Mouse (Mus musculus): Measurements from ENCODE around the gene Rab26. TPM values are rescaled to one million over a fixed set of nuclear protein-coding genes. Genes with fewer than 3 reads are reported as not detected.

Gene Rab26
- polyA plus RNA-seq, 1 experiment from 2014 or later, result 1.9 TPM

DNA sequence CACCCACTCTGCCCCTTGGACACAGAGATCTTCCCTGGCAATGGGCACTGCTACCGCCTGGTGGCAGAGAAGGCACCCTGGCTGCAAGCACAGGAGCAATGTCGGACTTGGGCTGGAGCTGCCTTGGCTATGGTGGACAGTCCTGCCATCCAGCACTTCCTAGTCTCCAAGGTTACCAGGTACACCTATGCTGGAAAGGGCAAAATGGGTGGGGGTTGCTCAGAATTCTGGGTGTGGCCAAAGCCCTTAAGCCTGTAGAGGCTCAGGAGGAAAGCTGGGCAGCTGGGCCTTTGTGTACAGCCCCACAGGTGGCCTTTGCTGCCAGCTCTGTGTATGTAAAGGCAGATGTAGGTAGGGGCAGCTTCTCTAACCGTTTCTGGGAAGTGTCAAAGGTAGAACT is 31.8 kb upstream of the Rab26 start:
- H3K9me3 ChIP-seq (ENCODE audit: control insufficient read depth, low read length), result no peaks in the 10 kb centered on the region
- H3K4me2 ChIP-seq (ENCODE audit: low read length), result no peak overlapping the region
- H3K4me3 ChIP-seq (ENCODE audit: control insufficient read depth in 1 of 2, insufficient read depth in 1 of 2, low read depth in 1 of 2, low read length in 2 of 2), result no peak overlapping the region
- H3K27ac ChIP-seq (replicated peaks in 1 of 2; ENCODE audit: control insufficient read depth in 1 of 2, insufficient read depth in 1 of 2, low read depth in 2 of 2, low read length in 2 of 2), result no peak overlapping the region
- WGBS, result 88% methylated on average over 3 of the region's 3 CpGs
- H3K4me1 ChIP-seq (ENCODE audit: control insufficient read depth in 2 of 2, insufficient read depth in 2 of 2, low read length in 2 of 2), result peaks cover 10 to 14% of the 10 kb centered on the region in 2 experiments
- no peaks in the 10 kb centered on the region for H3K27me3 ChIP-seq (ENCODE audit: control insufficient read depth, insufficient read depth, low read length)
- peaks cover 51% of the 10 kb centered on the region for H3K36me3 ChIP-seq (ENCODE audit: control insufficient read depth, insufficient read depth, low read length)
- no peak overlapping the region for H3K9ac ChIP-seq (ENCODE audit: low read length)
- no peak for ATAC-seq (ENCODE audit: insufficient number of reproducible peaks, insufficient read depth, low FRiP score, low read depth)

DNA sequence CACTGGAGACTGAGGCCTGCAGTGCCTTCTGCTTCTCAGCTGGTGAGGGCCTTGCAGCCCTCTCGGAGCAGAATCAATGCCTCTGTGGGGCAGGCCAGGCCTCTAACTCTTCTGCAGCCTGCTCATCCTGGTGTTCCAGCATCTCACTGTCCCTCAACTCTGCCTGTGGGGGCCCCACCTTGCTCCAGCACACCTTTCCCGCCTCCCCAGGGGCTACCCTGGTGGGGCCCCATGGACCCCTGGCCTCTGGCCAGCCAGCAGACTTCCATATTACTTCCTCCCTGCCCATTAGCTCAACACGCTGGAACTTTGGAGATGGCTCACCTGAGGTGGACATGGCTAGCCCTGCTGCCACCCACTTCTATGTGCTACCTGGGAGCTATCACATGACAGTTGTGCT is 31.1 kb upstream of the Rab26 start:
- Histone ChIP-seq H3K27ac (replicated peaks in 1 of 2; ENCODE audit: control insufficient read depth in 1 of 2, insufficient read depth in 1 of 2, low read depth in 2 of 2, low read length in 2 of 2) (no peak overlapping the region), H3K27me3 (ENCODE audit: control insufficient read depth, insufficient read depth, low read length) (no peaks in the 10 kb centered on the region), H3K36me3 (ENCODE audit: control insufficient read depth, insufficient read depth, low read length) (peaks cover 44% of the 10 kb centered on the region), H3K4me2 (ENCODE audit: low read length) (no peak overlapping the region), H3K4me3 (ENCODE audit: control insufficient read depth in 1 of 2, insufficient read depth in 1 of 2, low read depth in 1 of 2, low read length in 2 of 2) (no peak overlapping the region), H3K4me1 (ENCODE audit: control insufficient read depth in 2 of 2, insufficient read depth in 2 of 2, low read length in 2 of 2) (peaks cover 16 to 19% of the 10 kb centered on the region in 2 experiments), H3K9me3 (ENCODE audit: control insufficient read depth, low read length) (no peaks in the 10 kb centered on the region), H3K9ac (ENCODE audit: low read length) (no peak overlapping the region)
- no peak for ATAC-seq (ENCODE audit: insufficient number of reproducible peaks, insufficient read depth, low FRiP score, low read depth)
- 83% methylated on average over 3 of the region's 3 CpGs for WGBS

DNA sequence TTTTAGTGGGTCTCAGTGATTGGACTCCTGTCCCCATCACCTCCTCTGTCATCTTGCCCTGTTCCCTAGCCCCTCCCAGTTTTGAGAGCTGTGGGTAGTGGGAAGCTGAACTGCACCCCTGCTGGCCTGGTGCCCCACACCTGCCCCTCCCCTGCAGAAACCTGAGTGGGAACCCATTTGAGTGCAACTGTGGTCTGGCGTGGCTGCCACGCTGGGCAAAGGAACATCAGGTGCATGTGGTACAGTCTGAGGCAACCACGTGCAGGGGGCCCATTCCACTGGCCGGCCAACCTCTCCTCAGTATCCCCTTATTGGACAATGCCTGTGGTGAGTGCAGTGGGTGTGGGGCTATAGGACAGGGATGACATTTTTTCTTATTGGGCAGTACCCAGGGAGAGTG is 30.4 kb upstream of the Rab26 start:
- Histone ChIP-seq H3K4me2 (ENCODE audit: low read length) (no peak overlapping the region), H3K9me3 (ENCODE audit: control insufficient read depth, low read length) (no peaks in the 10 kb centered on the region)
- WGBS, result 86% methylated on average over 4 of the region's 4 CpGs

DNA sequence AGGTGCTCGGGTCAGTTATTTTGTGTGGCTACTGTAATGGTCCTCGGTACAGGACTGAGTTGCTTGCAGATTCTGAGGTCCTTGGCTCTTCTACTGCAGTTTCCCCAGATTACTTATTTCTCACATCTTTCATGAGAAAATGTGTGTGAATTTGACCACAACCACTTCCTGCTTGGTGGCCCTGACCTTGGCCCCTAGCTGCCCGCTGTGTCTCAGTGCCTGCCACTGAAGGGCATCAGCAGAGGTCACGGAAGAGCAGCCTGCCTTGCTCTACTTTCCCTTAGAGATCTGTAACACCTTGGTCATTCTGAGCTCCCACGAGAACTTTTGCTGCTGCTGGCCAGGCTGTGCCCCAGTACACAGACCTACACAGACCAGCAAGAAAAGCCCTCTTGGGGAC is 29.6 kb upstream of the Rab26 start:
- H3K9me3 ChIP-seq (ENCODE audit: control insufficient read depth, low read length), result no peaks in the 10 kb centered on the region
- peaks cover 24 to 29% of the 10 kb centered on the region in 2 experiments for H3K4me1 ChIP-seq (ENCODE audit: control insufficient read depth in 2 of 2, insufficient read depth in 2 of 2, low read length in 2 of 2)
- ATAC-seq (ENCODE audit: insufficient number of reproducible peaks, insufficient read depth, low FRiP score, low read depth), result no peak
- H3K36me3 ChIP-seq (ENCODE audit: control insufficient read depth, insufficient read depth, low read length), result peaks cover 29% of the 10 kb centered on the region
- no peak overlapping the region for H3K9ac ChIP-seq (ENCODE audit: low read length)
- no peak overlapping the region for H3K4me3 ChIP-seq (ENCODE audit: control insufficient read depth in 1 of 2, insufficient read depth in 1 of 2, low read depth in 1 of 2, low read length in 2 of 2)
- no peaks in the 10 kb centered on the region for H3K27me3 ChIP-seq (ENCODE audit: control insufficient read depth, insufficient read depth, low read length)
- no peak overlapping the region for H3K4me2 ChIP-seq (ENCODE audit: low read length)
- 69% methylated on average over 5 of the region's 5 CpGs for WGBS
- H3K27ac ChIP-seq (replicated peaks in 1 of 2; ENCODE audit: control insufficient read depth in 1 of 2, insufficient read depth in 1 of 2, low read depth in 2 of 2, low read length in 2 of 2), result no peak overlapping the region

More for the DNA sequence above, 30.4 kb upstream of the Rab26 start:
- Histone ChIP-seq H3K9ac (ENCODE audit: low read length) (no peak overlapping the region), H3K27ac (replicated peaks in 1 of 2; ENCODE audit: control insufficient read depth in 1 of 2, insufficient read depth in 1 of 2, low read depth in 2 of 2, low read length in 2 of 2) (no peak overlapping the region), H3K27me3 (ENCODE audit: control insufficient read depth, insufficient read depth, low read length) (no peaks in the 10 kb centered on the region), H3K4me1 (ENCODE audit: control insufficient read depth in 2 of 2, insufficient read depth in 2 of 2, low read length in 2 of 2) (peaks cover 18 to 21% of the 10 kb centered on the region in 2 experiments), H3K36me3 (ENCODE audit: control insufficient read depth, insufficient read depth, low read length) (peaks cover 37% of the 10 kb centered on the region), H3K4me3 (ENCODE audit: control insufficient read depth in 1 of 2, insufficient read depth in 1 of 2, low read depth in 1 of 2, low read length in 2 of 2) (no peak overlapping the region)
- ATAC-seq (ENCODE audit: insufficient number of reproducible peaks, insufficient read depth, low FRiP score, low read depth), result no peak

DNA sequence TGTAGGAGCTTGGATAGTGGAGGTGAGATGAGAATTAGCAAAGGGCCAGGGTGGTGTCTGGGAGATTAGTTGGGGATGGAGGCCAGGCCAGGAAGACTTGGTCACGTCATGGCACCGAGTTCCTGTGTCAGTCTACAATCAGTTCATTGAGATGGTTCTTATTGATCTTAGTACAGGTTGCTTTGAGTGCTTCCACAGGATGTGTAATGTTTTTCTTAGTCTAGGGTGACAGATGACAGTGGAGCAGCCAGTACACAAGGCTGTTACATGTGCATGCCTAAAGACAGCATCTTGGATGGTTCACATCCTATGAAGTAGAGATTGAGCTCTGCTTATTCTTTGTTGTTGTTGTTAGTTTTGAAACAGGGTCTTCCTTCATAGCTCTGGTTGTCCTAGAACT is 27.6 kb upstream of the Rab26 start:
- no peak overlapping the region for H3K9ac ChIP-seq (ENCODE audit: low read length)
- no peaks in the 10 kb centered on the region for H3K9me3 ChIP-seq (ENCODE audit: control insufficient read depth, low read length)
- no peak for ATAC-seq (ENCODE audit: insufficient number of reproducible peaks, insufficient read depth, low FRiP score, low read depth)
- no peak overlapping the region for H3K4me3 ChIP-seq (ENCODE audit: control insufficient read depth in 1 of 2, insufficient read depth in 1 of 2, low read depth in 1 of 2, low read length in 2 of 2)
- H3K27ac ChIP-seq (replicated peaks in 1 of 2; ENCODE audit: control insufficient read depth in 1 of 2, insufficient read depth in 1 of 2, low read depth in 2 of 2, low read length in 2 of 2), result no peak overlapping the region
- H3K27me3 ChIP-seq (ENCODE audit: control insufficient read depth, insufficient read depth, low read length), result no peaks in the 10 kb centered on the region
- H3K36me3 ChIP-seq (ENCODE audit: control insufficient read depth, insufficient read depth, low read length), result peaks cover 17% of the 10 kb centered on the region
- WGBS, result 77% methylated on average over 2 of the region's 2 CpGs
- H3K4me2 ChIP-seq (ENCODE audit: low read length), result no peak overlapping the region
- peaks cover 24 to 29% of the 10 kb centered on the region in 2 experiments for H3K4me1 ChIP-seq (ENCODE audit: control insufficient read depth in 2 of 2, insufficient read depth in 2 of 2, low read length in 2 of 2)

DNA sequence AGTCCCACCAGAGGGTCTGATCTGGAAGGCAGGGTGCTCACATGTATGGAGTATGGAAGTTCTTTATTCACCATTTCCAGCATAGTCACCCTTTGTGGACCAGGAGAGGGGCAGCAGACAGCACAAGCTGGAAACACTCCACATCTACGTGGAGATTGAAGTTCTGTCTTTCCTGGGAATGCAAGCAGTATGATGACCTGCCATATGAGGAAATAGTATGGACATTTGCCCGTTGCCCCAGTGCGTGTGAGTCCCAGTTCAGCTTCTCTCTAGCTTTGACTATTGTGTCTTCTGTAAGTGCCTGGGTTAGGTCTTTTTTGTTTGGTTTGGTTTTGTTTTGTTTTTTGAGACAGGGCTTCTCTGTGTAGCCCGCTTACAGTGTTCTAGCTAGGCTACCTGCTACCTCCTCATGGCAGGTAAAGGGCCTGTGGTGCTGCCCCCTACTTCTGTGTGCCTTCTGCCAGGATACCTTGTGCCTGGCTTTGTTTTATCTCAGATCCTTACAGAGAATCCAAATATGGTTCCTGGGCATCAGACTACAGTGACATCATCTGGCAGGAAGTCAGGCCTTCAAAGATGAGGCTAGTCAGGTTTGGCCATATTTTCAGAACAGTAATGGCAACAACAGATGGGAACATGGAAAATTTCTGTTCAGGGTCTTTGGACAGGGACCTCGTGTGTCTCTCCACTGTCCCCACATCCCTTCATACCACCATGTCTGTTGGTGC is 26.5 kb upstream of the Rab26 start:
- no peak overlapping the region for H3K9ac ChIP-seq (ENCODE audit: low read length)
- 0 out of 4 replicates have a peak overlapping the region, but pooled peaks of 1 of the 2 experiments have one; percentile 5 for H3K27ac ChIP-seq (replicated peaks in 1 of 2; ENCODE audit: control insufficient read depth in 1 of 2, insufficient read depth in 1 of 2, low read depth in 2 of 2, low read length in 2 of 2)
- H3K4me1 ChIP-seq (ENCODE audit: control insufficient read depth in 2 of 2, insufficient read depth in 2 of 2, low read length in 2 of 2), result peaks cover 24 to 28% of the 10 kb centered on the region in 2 experiments
- no peaks in the 10 kb centered on the region for H3K9me3 ChIP-seq (ENCODE audit: control insufficient read depth, low read length)
- no peak overlapping the region for H3K4me2 ChIP-seq (ENCODE audit: low read length)
- no peak for ATAC-seq (ENCODE audit: insufficient number of reproducible peaks, insufficient read depth, low FRiP score, low read depth)
- H3K4me3 ChIP-seq (ENCODE audit: control insufficient read depth in 1 of 2, insufficient read depth in 1 of 2, low read depth in 1 of 2, low read length in 2 of 2), result no peak overlapping the region
- peaks cover 11% of the 10 kb centered on the region for H3K36me3 ChIP-seq (ENCODE audit: control insufficient read depth, insufficient read depth, low read length)
- 73% methylated on average over 5 of the region's 5 CpGs for WGBS
- no peaks in the 10 kb centered on the region for H3K27me3 ChIP-seq (ENCODE audit: control insufficient read depth, insufficient read depth, low read length)

DNA sequence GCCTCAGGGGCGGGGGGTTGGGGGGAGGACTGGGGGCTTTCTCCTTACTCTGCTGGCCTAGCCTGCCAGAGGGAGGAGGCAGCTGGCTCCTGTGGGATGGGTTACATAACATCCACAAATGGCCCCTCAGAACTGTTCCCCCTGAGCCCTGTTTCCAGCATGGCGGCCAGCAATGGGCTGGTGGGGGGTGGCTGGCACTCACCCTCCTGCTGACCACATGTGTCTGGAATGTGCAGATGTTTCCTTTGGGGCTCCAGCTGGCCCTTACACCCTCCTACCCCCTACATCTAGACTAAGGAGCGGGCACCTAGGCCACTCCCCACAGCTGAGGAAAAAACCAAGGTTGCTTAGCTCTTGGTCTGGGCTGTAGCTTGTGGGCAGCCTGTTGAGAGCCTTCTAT is 25.1 kb upstream of the Rab26 start:
- no peaks in the 10 kb centered on the region for H3K27me3 ChIP-seq (ENCODE audit: control insufficient read depth, insufficient read depth, low read length)
- H3K9ac ChIP-seq (ENCODE audit: low read length), result no peak overlapping the region
- H3K36me3 ChIP-seq (ENCODE audit: control insufficient read depth, insufficient read depth, low read length), result no peaks in the 10 kb centered on the region
- 70% methylated on average over 3 of the region's 3 CpGs for WGBS
- peaks cover 24 to 28% of the 10 kb centered on the region in 2 experiments for H3K4me1 ChIP-seq (ENCODE audit: control insufficient read depth in 2 of 2, insufficient read depth in 2 of 2, low read length in 2 of 2)
- H3K9me3 ChIP-seq (ENCODE audit: control insufficient read depth, low read length), result no peaks in the 10 kb centered on the region
- ATAC-seq (ENCODE audit: insufficient number of reproducible peaks, insufficient read depth, low FRiP score, low read depth), result 0 out of 2 replicates have a peak, but pooled peaks have one; percentile 34
- H3K4me2 ChIP-seq (ENCODE audit: low read length), result peak overlapping the region; percentile 33
- peak overlapping the region; percentile 53 to 72; a peak in 3 of 4 replicates for H3K27ac ChIP-seq (replicated peaks in 1 of 2; ENCODE audit: control insufficient read depth in 1 of 2, insufficient read depth in 1 of 2, low read depth in 2 of 2, low read length in 2 of 2)
- H3K4me3 ChIP-seq (ENCODE audit: control insufficient read depth in 1 of 2, insufficient read depth in 1 of 2, low read depth in 1 of 2, low read length in 2 of 2), result no peak overlapping the region

All from heart, embryonic 14.5 days (tissue).